Comparison of ENCODE assay signal across 9 mouse cellular contexts in the genomic region with DNA sequence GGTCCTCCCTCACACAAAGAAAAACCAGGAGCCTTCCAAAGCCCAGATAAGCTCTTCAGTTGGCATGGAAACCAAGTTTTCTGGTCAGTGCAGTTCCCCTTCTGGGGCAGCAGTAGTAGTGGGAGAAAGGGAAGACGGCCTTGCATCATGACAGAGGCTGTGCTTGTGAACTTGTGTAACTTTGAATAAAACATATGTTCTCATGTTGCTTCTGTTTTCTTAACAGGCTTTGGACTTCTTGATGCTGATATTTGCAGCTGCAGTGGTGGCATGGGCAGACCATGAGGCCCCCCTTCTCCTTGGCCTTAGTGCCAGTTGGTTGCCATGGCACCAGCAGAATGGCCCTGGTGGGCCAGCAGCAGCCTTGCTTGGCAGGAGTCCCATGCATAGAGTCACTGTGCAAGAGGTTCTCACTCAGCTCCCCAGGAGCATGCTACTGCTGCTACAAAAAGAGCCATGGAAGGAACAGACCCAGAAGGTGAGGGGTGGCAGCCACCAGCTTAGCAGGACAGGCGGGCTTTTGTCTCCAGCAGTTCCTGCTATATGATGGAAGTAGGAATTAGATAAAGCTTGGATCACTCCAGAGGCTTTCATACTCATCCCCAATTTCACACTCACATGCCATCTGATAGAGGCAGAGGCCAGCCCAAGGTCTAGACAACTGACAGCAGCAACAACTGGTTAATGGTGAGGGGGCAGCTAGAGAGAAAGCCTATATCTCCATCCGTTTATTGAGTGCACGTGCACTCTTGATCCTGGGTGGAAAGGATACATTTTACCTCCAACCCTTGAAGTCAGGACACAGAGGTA. TPM values are rescaled to one million over a fixed set of nuclear protein-coding genes. Genes with fewer than 3 reads are reported as not detected.
A peak's percentile ranks its signal among the peaks of the same experiment; 100 is the strongest.
DNase-seq lines count a peak whose midpoint lies in the region; ATAC-seq and TF ChIP-seq lines count a peak whose summit lies in the region.
"Had no signal": no experiment of that assay in that cellular context is flagged by ENCODE, and none has a peak within 500 bp of the region (broad histone marks: within the 10 kb centered on the region; RNA-seq: fewer than 3 reads in every experiment).

No protein-coding gene starts in this region.

- TF ChIP-seq CTCF in kidney, adult 2 months (conservative IDR thresholded peaks at IDR 0.05; ENCODE audit: insufficient read depth, insufficient read length, low read depth, low read length): no peak

- no peak for ATAC-seq in liver, embryonic 12.5 days
- ATAC-seq in liver, embryonic 16.5 days (ENCODE audit: low read depth): no peak
- ATAC-seq in neural tube, embryonic 12.5 days (ENCODE audit: low FRiP score, low read depth): peak; percentile 90
- no peak for ATAC-seq in inflammation-experienced regulatory T-cells, adult 6 months
- ATAC-seq: Patski had no signal

- no peak overlapping the region for H3K9ac ChIP-seq in liver, embryonic 12.5 days
- no peak overlapping the region for H3K9ac ChIP-seq in liver, embryonic 16.5 days (ENCODE audit: low read depth, low read length)
- no peak overlapping the region for H3K9ac ChIP-seq in neural tube, embryonic 12.5 days

- peak; percentile 11 for DNase-seq in liver
- DNase-seq in embryo, embryonic 10.5 days (ENCODE audit: low spot score): peak; percentile 27
- peak; percentile 20 for DNase-seq in heart, postnatal 4 days
- DNase-seq in kidney, adult 2 months: no peak

- no peak overlapping the region for H3K4me2 ChIP-seq in liver, embryonic 12.5 days
- no peak overlapping the region for H3K4me2 ChIP-seq in liver, embryonic 16.5 days (ENCODE audit: low read depth, low read length)
- no peak overlapping the region for H3K4me2 ChIP-seq in neural tube, embryonic 12.5 days (replicated peaks)

- no peak overlapping the region for H3K27ac ChIP-seq in liver, embryonic 12.5 days
- peak overlapping the region; percentile 27; the same call in 1 of the 2 replicates for H3K27ac ChIP-seq in liver, embryonic 16.5 days (ENCODE audit: low read length)
- H3K27ac ChIP-seq in neural tube, embryonic 12.5 days: no peak overlapping the region
- H3K27ac ChIP-seq in kidney, adult 2 months (ENCODE audit: insufficient read depth, low read depth, low read length): no peak overlapping the region

- no peak overlapping the region for H3K4me3 ChIP-seq in liver, embryonic 12.5 days
- no peak overlapping the region for H3K4me3 ChIP-seq in liver, embryonic 16.5 days (ENCODE audit: low read depth, low read length)
- H3K4me3 ChIP-seq in neural tube, embryonic 12.5 days: no peak overlapping the region
- H3K4me3 ChIP-seq in kidney, adult 2 months (ENCODE audit: insufficient read depth, low read depth, low read length): no peak overlapping the region

- peaks cover 17% of the 10 kb centered on the region; the same call in 1 of the 2 replicates for H3K36me3 ChIP-seq in liver, embryonic 12.5 days
- no peaks in the 10 kb centered on the region for H3K36me3 ChIP-seq in liver, embryonic 16.5 days (ENCODE audit: control insufficient read depth, insufficient read depth)
- no peaks in the 10 kb centered on the region; the same call in 1 of the 2 replicates for H3K36me3 ChIP-seq in neural tube, embryonic 12.5 days
- no peaks in the 10 kb centered on the region; the same call in 1 of the 2 replicates for H3K36me3 ChIP-seq in kidney, adult 2 months (ENCODE audit: control insufficient read depth, insufficient read depth, low read length)

- no peaks in the 10 kb centered on the region for H3K4me1 ChIP-seq in liver, embryonic 12.5 days
- no peaks in the 10 kb centered on the region for H3K4me1 ChIP-seq in liver, embryonic 16.5 days (ENCODE audit: control insufficient read depth, low read depth, low read length)
- H3K4me1 ChIP-seq in neural tube, embryonic 12.5 days: peaks cover 5% of the 10 kb centered on the region
- no peaks in the 10 kb centered on the region for H3K4me1 ChIP-seq in kidney, adult 2 months (ENCODE audit: control insufficient read depth, insufficient read depth, low read length)

- TF ChIP-seq POLR2A in kidney, adult 2 months (IDR thresholded peaks at IDR 0.05; ENCODE audit: low read depth, low read length): no peak

- no peaks in the 10 kb centered on the region for H3K9me3 ChIP-seq in liver, embryonic 12.5 days (replicated peaks)
- H3K9me3 ChIP-seq in liver, embryonic 16.5 days (replicated peaks; ENCODE audit: control insufficient read depth, low read length): no peaks in the 10 kb centered on the region
- H3K9me3 ChIP-seq in neural tube, embryonic 12.5 days: no peaks in the 10 kb centered on the region

- H3K27me3 ChIP-seq in liver, embryonic 12.5 days (replicated peaks): no peaks in the 10 kb centered on the region
- H3K27me3 ChIP-seq in liver, embryonic 16.5 days (ENCODE audit: control insufficient read depth, insufficient read depth, low read depth, low read length): no peaks in the 10 kb centered on the region
- no peaks in the 10 kb centered on the region for H3K27me3 ChIP-seq in neural tube, embryonic 12.5 days (replicated peaks)
- H3K27me3 ChIP-seq in kidney, adult 2 months (replicated peaks; ENCODE audit: control insufficient read depth, insufficient read depth, low read length): no peaks in the 10 kb centered on the region
- H3K27me3 ChIP-seq: Patski had no signal

- 72% methylated on average over 4 of the region's 4 CpGs for WGBS in liver, embryonic 12.5 days (ENCODE audit: insufficient replicate concordance)
- 78% methylated on average over 4 of the region's 4 CpGs for WGBS in liver, embryonic 16.5 days (ENCODE audit: insufficient replicate concordance)
- 82% methylated on average over 4 of the region's 4 CpGs for WGBS in neural tube, embryonic 12.5 days
- WGBS in kidney, adult 2 months: 90% methylated on average over 4 of the region's 4 CpGs

RNA-seq across cellular contexts. Expression of a gene that starts 31.6 kb away (rescaled TPM):
- polyA plus RNA-seq in liver, embryonic 12.5 days (2016; fragmentation: Nextera tagmentation; extraction: Ambion mirVana): 4.8 and 5.5 TPM in 2 replicates
- total RNA-seq in heart, postnatal 4 days (2021): 1 to 10 TPM; 4.7 to 4.8 TPM
- 5.4 and 5.5 TPM in 2 replicates for polyA plus RNA-seq in liver, embryonic 16.5 days (2015; fragmentation: Nextera tagmentation; extraction: Ambion mirVana)
- 2.6 and 3.8 TPM in 2 replicates for polyA plus RNA-seq in neural tube, embryonic 12.5 days (2016; fragmentation: Nextera tagmentation; extraction: Ambion mirVana)
- 2.8 and 3.7 TPM in 2 replicates for polyA plus RNA-seq in kidney, adult 2 months (2012; rRNA removed)
- polyA plus RNA-seq in inflammation-experienced regulatory T-cells, adult 6 months (2017; shearing (Covaris generic)): under 1 TPM; 0.15 to 0.31 (median 0.21) TPM
